Mouse (Mus musculus): ENCODE data around the gene Phgr1.

- TF ChIP-seq CTCF (conservative IDR thresholded peaks at IDR 0.05; ENCODE audit: low read length) (no peak), POU5F1 (IDR thresholded peaks at IDR 0.05; ENCODE audit: borderline replicate concordance, low read length) (no peak), NANOG (IDR thresholded peaks at IDR 0.05; ENCODE audit: borderline replicate concordance, low read length) (no peak)
Observed at GRCm38 (mm10) chr2:118726873-118727272, 45.7 kb upstream of the Phgr1 start.
